Mouse (Mus musculus): ENCODE data around the gene E2f2. TPM values are rescaled to one million over a fixed set of nuclear protein-coding genes. Genes with fewer than 3 reads are reported as not detected.

The E2f2 gene
- polyA plus RNA-seq, 1 experiment from 2014 or later, result 0.91 TPM

GRCm38 (mm10) chr4:136150596-136150995, 21.6 kb upstream of the E2f2 start:
- H3K4me2 ChIP-seq (replicated peaks; ENCODE audit: low read depth), result no peak overlapping the region
- peaks cover 5% of the 10 kb centered on the region; the same call in 1 of the 2 replicates for H3K4me1 ChIP-seq (replicated peaks; ENCODE audit: control insufficient read depth, insufficient read depth)
- H3K36me3 ChIP-seq (ENCODE audit: control insufficient read depth, insufficient read depth, low read length), result no peaks in the 10 kb centered on the region
- H3K27ac ChIP-seq (replicated peaks), result no peak overlapping the region
- WGBS, result 69% methylated on average over 4 of the region's 4 CpGs
- no peak overlapping the region for H3K4me3 ChIP-seq (ENCODE audit: low read depth, low read length)
- no peaks in the 10 kb centered on the region for H3K27me3 ChIP-seq (ENCODE audit: control insufficient read depth, insufficient read depth, low read length)
- TF ChIP-seq CTCF (IDR thresholded peaks at IDR 0.05; ENCODE audit: low read depth) (no peak), EP300 (optimal IDR thresholded peaks at IDR 0.05) (no peak)
- ATAC-seq (ENCODE audit: low FRiP score, low TSS enrichment) (no peak), DNase-seq (ENCODE audit: low spot score) (no peak)
- H3K9ac ChIP-seq (ENCODE audit: low read length), result no peak overlapping the region
- no peaks in the 10 kb centered on the region for H3K9me3 ChIP-seq (ENCODE audit: control insufficient read depth, low read length)

- Histone ChIP-seq H3K9ac (ENCODE audit: low read length) (no peak overlapping the region), H3K9me3 (ENCODE audit: control insufficient read depth, low read length) (no peaks in the 10 kb centered on the region), H3K4me3 (ENCODE audit: low read depth, low read length) (no peak overlapping the region), H3K36me3 (ENCODE audit: control insufficient read depth, insufficient read depth, low read length) (no peaks in the 10 kb centered on the region), H3K27ac (replicated peaks) (no peak overlapping the region), H3K4me2 (replicated peaks; ENCODE audit: low read depth) (no peak overlapping the region), H3K27me3 (ENCODE audit: control insufficient read depth, insufficient read depth, low read length) (no peaks in the 10 kb centered on the region), H3K4me1 (replicated peaks; ENCODE audit: control insufficient read depth, insufficient read depth) (no peaks in the 10 kb centered on the region)
- ATAC-seq (ENCODE audit: low FRiP score, low TSS enrichment) (no peak), DNase-seq (ENCODE audit: low spot score) (no peak)
- 78% methylated on average over 4 of the region's 4 CpGs for WGBS
- no peak for TF ChIP-seq EP300 (optimal IDR thresholded peaks at IDR 0.05)
- TF ChIP-seq CTCF (IDR thresholded peaks at IDR 0.05; ENCODE audit: low read depth), result peak; percentile 52
These were observed 19.4 kb upstream of the E2f2 start for GRCm38 (mm10) chr4:136152821-136153220.

GRCm38 (mm10) chr4:136154462-136154861, 17.7 kb upstream of the E2f2 start:
- Histone ChIP-seq H3K36me3 (ENCODE audit: control insufficient read depth, insufficient read depth, low read length) (no peaks in the 10 kb centered on the region), H3K4me1 (replicated peaks; ENCODE audit: control insufficient read depth, insufficient read depth) (no peaks in the 10 kb centered on the region), H3K4me3 (ENCODE audit: low read depth, low read length) (no peak overlapping the region), H3K27ac (replicated peaks) (no peak overlapping the region), H3K27me3 (ENCODE audit: control insufficient read depth, insufficient read depth, low read length) (no peaks in the 10 kb centered on the region), H3K9me3 (ENCODE audit: control insufficient read depth, low read length) (no peaks in the 10 kb centered on the region), H3K4me2 (replicated peaks; ENCODE audit: low read depth) (no peak overlapping the region), H3K9ac (ENCODE audit: low read length) (no peak overlapping the region)
- TF ChIP-seq CTCF (IDR thresholded peaks at IDR 0.05; ENCODE audit: low read depth) (no peak), EP300 (optimal IDR thresholded peaks at IDR 0.05) (no peak)
- DNase-seq (ENCODE audit: low spot score) (no peak), ATAC-seq (ENCODE audit: low FRiP score, low TSS enrichment) (0 out of 2 replicates have a peak, but pooled peaks have one; percentile 33)
- 36% methylated on average over 9 of the region's 9 CpGs for WGBS

GRCm38 (mm10) chr4:136158498-136158897, 13.7 kb upstream of the E2f2 start:
- WGBS, result 75% methylated on average over 6 of the region's 6 CpGs
- Histone ChIP-seq H3K27me3 (ENCODE audit: control insufficient read depth, insufficient read depth, low read length) (no peaks in the 10 kb centered on the region), H3K4me2 (replicated peaks; ENCODE audit: low read depth) (no peak overlapping the region), H3K4me1 (replicated peaks; ENCODE audit: control insufficient read depth, insufficient read depth) (no peaks in the 10 kb centered on the region), H3K4me3 (ENCODE audit: low read depth, low read length) (no peak overlapping the region), H3K36me3 (ENCODE audit: control insufficient read depth, insufficient read depth, low read length) (no peaks in the 10 kb centered on the region), H3K27ac (replicated peaks) (no peak overlapping the region), H3K9ac (ENCODE audit: low read length) (no peak overlapping the region), H3K9me3 (ENCODE audit: control insufficient read depth, low read length) (no peaks in the 10 kb centered on the region)
- ATAC-seq (ENCODE audit: low FRiP score, low TSS enrichment) (no peak), DNase-seq (ENCODE audit: low spot score) (no peak)
- TF ChIP-seq EP300 (optimal IDR thresholded peaks at IDR 0.05), result no peak
- TF ChIP-seq CTCF (IDR thresholded peaks at IDR 0.05; ENCODE audit: low read depth), result peak; percentile 44

GRCm38 (mm10) chr4:136159802-136160397, 12.3 kb upstream of the E2f2 start:
- TF ChIP-seq EP300 (optimal IDR thresholded peaks at IDR 0.05), result no peak
- peak; percentile 98 for TF ChIP-seq CTCF (IDR thresholded peaks at IDR 0.05; ENCODE audit: low read depth)
- Histone ChIP-seq H3K4me1 (replicated peaks; ENCODE audit: control insufficient read depth, insufficient read depth) (no peaks in the 10 kb centered on the region), H3K27ac (replicated peaks) (no peak overlapping the region), H3K4me3 (ENCODE audit: low read depth, low read length) (no peak overlapping the region), H3K9me3 (ENCODE audit: control insufficient read depth, low read length) (no peaks in the 10 kb centered on the region), H3K4me2 (replicated peaks; ENCODE audit: low read depth) (no peak overlapping the region), H3K36me3 (ENCODE audit: control insufficient read depth, insufficient read depth, low read length) (no peaks in the 10 kb centered on the region), H3K9ac (ENCODE audit: low read length) (no peak overlapping the region; the same call in 1 of the 2 replicates), H3K27me3 (ENCODE audit: control insufficient read depth, insufficient read depth, low read length) (no peaks in the 10 kb centered on the region)
- ATAC-seq (ENCODE audit: low FRiP score, low TSS enrichment) (peak; percentile 62), DNase-seq (ENCODE audit: low spot score) (peak; percentile 84)
- 13% methylated on average over 5 of the region's 5 CpGs for WGBS

GRCm38 (mm10) chr4:136163448-136163847, 8.7 kb upstream of the E2f2 start:
- under 1% methylated on average over 11 of the region's 11 CpGs for WGBS
- no peaks in the 10 kb centered on the region for H3K9me3 ChIP-seq (ENCODE audit: control insufficient read depth, low read length)
- no peak overlapping the region for H3K9ac ChIP-seq (ENCODE audit: low read length)

More at GRCm38 (mm10) chr4:136163448-136163847, 8.7 kb upstream of the E2f2 start:
- Histone ChIP-seq H3K27me3 (ENCODE audit: control insufficient read depth, insufficient read depth, low read length) (no peaks in the 10 kb centered on the region), H3K36me3 (ENCODE audit: control insufficient read depth, insufficient read depth, low read length) (no peaks in the 10 kb centered on the region), H3K4me2 (replicated peaks; ENCODE audit: low read depth) (no peak overlapping the region), H3K4me1 (replicated peaks; ENCODE audit: control insufficient read depth, insufficient read depth) (no peaks in the 10 kb centered on the region), H3K27ac (replicated peaks) (no peak overlapping the region), H3K4me3 (ENCODE audit: low read depth, low read length) (no peak overlapping the region)
- ATAC-seq (ENCODE audit: low FRiP score, low TSS enrichment) (peak; percentile 68), DNase-seq (ENCODE audit: low spot score) (peak; percentile 89)
- TF ChIP-seq CTCF (IDR thresholded peaks at IDR 0.05; ENCODE audit: low read depth), result peak; percentile 99
- no peak for TF ChIP-seq EP300 (optimal IDR thresholded peaks at IDR 0.05)
